ENCODE assay signal across 8 mouse cellular contexts in the genomic region with DNA sequence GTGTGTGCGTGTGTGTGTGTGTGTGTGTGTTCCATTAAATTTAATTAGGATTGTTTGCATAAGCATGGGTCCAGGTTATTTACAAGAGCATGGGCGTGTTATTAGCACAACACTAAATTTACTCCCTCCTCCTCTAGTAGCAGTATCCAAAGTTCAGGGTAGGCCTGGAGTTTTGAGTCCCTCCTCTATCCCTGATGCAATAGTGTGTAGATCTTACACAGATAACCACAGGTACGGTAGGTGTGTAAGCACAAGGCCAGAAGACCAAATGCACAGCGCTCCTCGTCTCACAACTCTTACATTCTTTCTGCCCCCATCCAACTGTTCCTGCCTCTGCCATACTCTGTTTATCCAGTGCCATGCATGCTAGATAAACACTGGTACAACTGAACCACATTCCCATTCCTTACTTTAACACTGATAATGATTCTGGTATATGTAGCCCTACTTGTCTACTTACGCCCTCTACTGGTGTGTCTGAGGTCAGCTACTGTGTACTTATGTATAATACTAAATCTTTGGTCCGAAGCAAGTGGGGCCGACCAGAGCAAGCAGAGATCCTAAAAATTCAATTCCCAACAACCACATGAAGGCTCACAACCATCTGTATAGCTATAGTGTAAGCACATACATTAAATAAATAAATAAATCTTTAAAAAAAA. TPM values are rescaled to one million over a fixed set of nuclear protein-coding genes. Genes with fewer than 3 reads are reported as not detected.
DNase-seq lines count a peak whose midpoint lies in the region; ATAC-seq and TF ChIP-seq lines count a peak whose summit lies in the region.

No protein-coding gene starts in this region.

- DNase-seq in layer of hippocampus, adult 2 months (ENCODE audit: low spot score in 2 of 2): no peak
- DNase-seq in layer of hippocampus, adult 18-20 months (ENCODE audit: low spot score in 2 of 2): no peak
- DNase-seq in brain, adult 2 months (ENCODE audit: low read depth, low spot score): peak; percentile 58
- no peak for DNase-seq in forebrain, postnatal 0 days
- DNase-seq in midbrain, embryonic 14.5 days: peak; percentile 25
- no peak for DNase-seq in left cerebral cortex, adult 18-20 months (ENCODE audit: low spot score in 2 of 2)
- no peak for DNase-seq in thymus, postnatal 0 days (ENCODE audit: low spot score)

- H3K9me3 ChIP-seq in forebrain, postnatal 0 days (ENCODE audit: low read length): no peaks in the 10 kb centered on the region
- H3K9me3 ChIP-seq in midbrain, embryonic 14.5 days (ENCODE audit: control insufficient read depth, low read length): no peaks in the 10 kb centered on the region

- peaks cover 9% of the 10 kb centered on the region for H3K4me1 ChIP-seq in forebrain, postnatal 0 days (ENCODE audit: insufficient read depth)
- H3K4me1 ChIP-seq in midbrain, embryonic 14.5 days (ENCODE audit: control insufficient read depth, insufficient read depth, low read length): peaks cover 17% of the 10 kb centered on the region

- 83% methylated on average over 8 of the region's 8 CpGs for WGBS in forebrain, postnatal 0 days
- WGBS in midbrain, embryonic 14.5 days: 91% methylated on average over 8 of the region's 8 CpGs

- peaks cover 26% of the 10 kb centered on the region for H3K36me3 ChIP-seq in forebrain, postnatal 0 days (ENCODE audit: insufficient read depth)
- H3K36me3 ChIP-seq in midbrain, embryonic 14.5 days (ENCODE audit: control insufficient read depth, insufficient read depth, low read length): peaks cover 26% of the 10 kb centered on the region

- H3K4me3 ChIP-seq in layer of hippocampus, adult 2 months: no peak overlapping the region
- no peak overlapping the region for H3K4me3 ChIP-seq in forebrain, postnatal 0 days (ENCODE audit: low read depth, low read length)
- no peak overlapping the region; the same call in 1 of the 2 replicates for H3K4me3 ChIP-seq in midbrain, embryonic 14.5 days (replicated peaks; ENCODE audit: low read depth, low read length)

- H3K27me3 ChIP-seq in forebrain, postnatal 0 days (ENCODE audit: insufficient read depth, low read length): no peaks in the 10 kb centered on the region
- H3K27me3 ChIP-seq in midbrain, embryonic 14.5 days (ENCODE audit: control insufficient read depth, insufficient read depth, low read length): no peaks in the 10 kb centered on the region

- no peak overlapping the region for H3K9ac ChIP-seq in forebrain, postnatal 0 days
- no peak overlapping the region for H3K9ac ChIP-seq in midbrain, embryonic 14.5 days (replicated peaks; ENCODE audit: low read length)

- no peak for ATAC-seq in forebrain, postnatal 0 days
- no peak for ATAC-seq in midbrain, embryonic 14.5 days (ENCODE audit: low FRiP score, low TSS enrichment)
- ATAC-seq in activated CD4-positive, CD25-positive, alpha-beta regulatory T cell, adult 4 months: no peak

- peak; percentile 70 for TF ChIP-seq CTCF in layer of hippocampus, adult 2 months (conservative IDR thresholded peaks at IDR 0.05)
- peak; percentile 48 for TF ChIP-seq CTCF in forebrain, postnatal 0 days (IDR thresholded peaks at IDR 0.05; ENCODE audit: low read depth)

- no peak overlapping the region for H3K27ac ChIP-seq in layer of hippocampus, adult 2 months
- H3K27ac ChIP-seq in forebrain, postnatal 0 days (ENCODE audit: low read depth, low read length): no peak overlapping the region
- H3K27ac ChIP-seq in midbrain, embryonic 14.5 days (replicated peaks; ENCODE audit: low read depth, low read length): no peak overlapping the region

- peak overlapping the region; percentile 84; the same call in 1 of the 2 replicates for H3K4me2 ChIP-seq in forebrain, postnatal 0 days (ENCODE audit: low read depth)
- H3K4me2 ChIP-seq in midbrain, embryonic 14.5 days (ENCODE audit: low read length): peak overlapping the region; percentile 72

RNA-seq across cellular contexts. Expression of gene Cpeb3, which starts 1.2 kb away (rescaled TPM):
- 10 to 100 TPM; 69.7 to 76.8 TPM for total RNA-seq in layer of hippocampus, adult 2 months (2021)
- 10 to 100 TPM; 76.6 to 76.9 TPM for total RNA-seq in layer of hippocampus, adult 18-20 months (2021)
- total RNA-seq in forebrain, postnatal 0 days (2014; rRNA removed): 12.9 and 18.1 TPM in 2 replicates
- polyA plus RNA-seq in forebrain, postnatal 0 days (2015; fragmentation: Nextera tagmentation; extraction: Ambion mirVana): 3.9 and 7.9 TPM in 2 replicates
- 10.1 and 12.5 TPM in 2 replicates for polyA plus RNA-seq in midbrain, embryonic 14.5 days (2014; fragmentation: Nextera tagmentation; extraction: Ambion mirVana)
- total RNA-seq in left cerebral cortex, adult 18-20 months (2021): 10 to 100 TPM; 87.0 to 97.8 TPM
- under 1 TPM in 1 of 2 experiments, not detected in 1; 0.09 TPM for polyA plus RNA-seq in activated CD4-positive, CD25-positive, alpha-beta regulatory T cell, adult 4 months (2017; shearing (Covaris generic))
- 0.59 and 1.1 TPM in 2 replicates for polyA plus RNA-seq in thymus, postnatal 0 days (2015; fragmentation: Nextera tagmentation; extraction: Ambion mirVana)

RNA-seq across cellular contexts. Expression of gene March5, which starts 2.3 kb away (rescaled TPM):
- 10 to 100 TPM; 80.4 to 90.4 TPM for total RNA-seq in layer of hippocampus, adult 2 months (2021)
- 10 to 100 TPM; 89.4 to 90.6 TPM for total RNA-seq in layer of hippocampus, adult 18-20 months (2021)
- total RNA-seq in forebrain, postnatal 0 days (2014; rRNA removed): 94.9 and 102 TPM in 2 replicates
- 118 and 122 TPM in 2 replicates for polyA plus RNA-seq in forebrain, postnatal 0 days (2015; fragmentation: Nextera tagmentation; extraction: Ambion mirVana)
- polyA plus RNA-seq in midbrain, embryonic 14.5 days (2014; fragmentation: Nextera tagmentation; extraction: Ambion mirVana): 120 and 131 TPM in 2 replicates
- 10 to 100 TPM; 90.6 to 92.7 TPM for total RNA-seq in left cerebral cortex, adult 18-20 months (2021)
- polyA plus RNA-seq in activated CD4-positive, CD25-positive, alpha-beta regulatory T cell, adult 4 months (2017; shearing (Covaris generic)): 10 to 100 TPM; 12.4 to 12.7 TPM
- polyA plus RNA-seq in thymus, postnatal 0 days (2015; fragmentation: Nextera tagmentation; extraction: Ambion mirVana): 95.0 and 102 TPM in 2 replicates

Comparison
In these comparisons a context has a peak if more than half of its experiments do, and no peak if none do; other contexts are left out.
1. DNase-seq: peak in brain, adult 2 months (single experiment) and midbrain, embryonic 14.5 days (single experiment); none in layer of hippocampus, adult 2 months (0 of 2), layer of hippocampus, adult 18-20 months (0 of 2), forebrain, postnatal 0 days (single experiment), left cerebral cortex, adult 18-20 months (0 of 2) and thymus, postnatal 0 days (single experiment).